Comparison of ENCODE assay signal across 8 mouse cellular contexts in the genomic region with DNA sequence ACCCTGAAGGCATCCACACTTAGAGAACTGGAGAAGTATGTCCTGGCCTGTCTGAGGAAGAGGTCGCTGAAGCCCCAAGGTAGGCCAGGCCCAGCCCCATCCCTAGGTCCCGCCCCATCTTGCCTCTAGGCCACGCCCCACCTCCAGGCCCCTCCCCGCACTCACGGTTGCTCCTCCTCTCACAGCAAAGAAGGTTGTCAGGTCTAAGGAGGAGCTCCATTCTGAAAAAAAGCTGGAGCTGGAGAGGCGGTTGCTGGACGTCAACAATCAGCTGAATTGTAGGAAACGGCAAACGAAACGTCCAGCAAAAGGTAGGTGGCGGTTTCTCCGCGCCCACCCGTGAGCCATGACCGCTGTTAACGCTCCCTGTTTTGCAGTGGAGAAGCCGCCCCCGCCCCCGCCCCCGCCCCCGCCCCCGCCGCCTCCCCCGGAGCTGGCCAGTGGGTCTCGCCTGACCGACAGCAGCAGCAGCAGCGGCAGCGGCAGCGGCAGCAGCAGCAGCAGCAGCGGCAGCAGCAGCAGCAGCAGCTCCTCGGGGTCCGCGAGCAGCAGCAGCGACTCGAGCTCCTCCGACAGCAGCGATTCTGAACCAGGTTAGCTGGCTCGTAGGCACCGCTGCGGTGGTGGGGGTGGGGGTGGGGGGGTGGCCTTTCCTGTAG. TPM values are rescaled to one million over a fixed set of nuclear protein-coding genes. Genes with fewer than 3 reads are reported as not detected.
DNase-seq lines count a peak whose midpoint lies in the region; ATAC-seq lines count a peak whose summit lies in the region.

No protein-coding gene starts in this region.

- H3K27me3 ChIP-seq in heart, embryonic 14.5 days (ENCODE audit: control insufficient read depth, insufficient read depth, low read length), result no peaks in the 10 kb centered on the region
- no peaks in the 10 kb centered on the region for H3K27me3 ChIP-seq in liver, embryonic 13.5 days
- H3K27me3 ChIP-seq in stomach, embryonic 16.5 days (ENCODE audit: control insufficient read depth, insufficient read depth, low read length), result no peaks in the 10 kb centered on the region

- peak; percentile 60 for DNase-seq in c-Kit-negative CD71-positive TER-119-positive erythroid progenitor cells, embryonic 14.5 days (ENCODE audit: low read depth, low spot score)
- peak; percentile 73 for DNase-seq in fibroblast of lung, adult 2 months (ENCODE audit: low read depth)
- peak; percentile 93 for DNase-seq in kidney, postnatal 14 days
- DNase-seq in liver, embryonic 13.5 days, result peak; percentile 81
- DNase-seq in neural tube, embryonic 10.5 days (ENCODE audit: extremely low spot score, low spot score), result peak; percentile 87

- no peaks in the 10 kb centered on the region for H3K9me3 ChIP-seq in heart, embryonic 14.5 days (ENCODE audit: control insufficient read depth, low read length)
- no peaks in the 10 kb centered on the region for H3K9me3 ChIP-seq in liver, embryonic 13.5 days (replicated peaks)
- no peaks in the 10 kb centered on the region for H3K9me3 ChIP-seq in stomach, embryonic 16.5 days (replicated peaks; ENCODE audit: control insufficient read depth, low read length)

- peak overlapping the region; percentile 62 for H3K4me2 ChIP-seq in heart, embryonic 14.5 days (ENCODE audit: low read length)
- H3K4me2 ChIP-seq in liver, embryonic 13.5 days, result peak overlapping the region; percentile 81
- H3K4me2 ChIP-seq in stomach, embryonic 16.5 days (ENCODE audit: low read depth, low read length), result peak overlapping the region; percentile 59

- peak; percentile 100 for ATAC-seq in CD4-positive, CD25-positive, alpha-beta regulatory T cell, adult 4 months
- peak; percentile 97 for ATAC-seq in heart, embryonic 14.5 days (ENCODE audit: insufficient number of reproducible peaks, insufficient read depth, low FRiP score, low read depth)
- peak; percentile 99 for ATAC-seq in liver, embryonic 13.5 days (ENCODE audit: low read depth)
- peak; percentile 99 for ATAC-seq in stomach, embryonic 16.5 days (ENCODE audit: insufficient read depth, low FRiP score)

- H3K36me3 ChIP-seq in heart, embryonic 14.5 days (ENCODE audit: control insufficient read depth, insufficient read depth, low read length), result no peaks in the 10 kb centered on the region
- H3K36me3 ChIP-seq in liver, embryonic 13.5 days, result no peaks in the 10 kb centered on the region
- H3K36me3 ChIP-seq in stomach, embryonic 16.5 days (ENCODE audit: control insufficient read depth, insufficient read depth, low read length), result no peaks in the 10 kb centered on the region

- under 1% methylated on average over 39 of the region's 40 CpGs for WGBS in heart, embryonic 14.5 days
- WGBS in liver, embryonic 13.5 days (ENCODE audit: insufficient replicate concordance), result 1% methylated on average over 38 of the region's 40 CpGs
- whole genome bisulfite sequencing in stomach, embryonic 16.5 days, result under 1% methylated on average over 40 of the region's 40 CpGs

- peak overlapping the region; percentile 65 to 67; a peak in 3 of 4 replicates for H3K27ac ChIP-seq in heart, embryonic 14.5 days (replicated peaks in 1 of 2; ENCODE audit: control insufficient read depth in 1 of 2, insufficient read depth in 1 of 2, low read depth in 2 of 2, low read length in 2 of 2)
- H3K27ac ChIP-seq in liver, embryonic 13.5 days, result 0 out of 2 replicates have a peak overlapping the region, but pooled peaks have one; percentile 23
- peak overlapping the region; percentile 67 for H3K27ac ChIP-seq in stomach, embryonic 16.5 days (ENCODE audit: low read length)

- peak overlapping the region; percentile 72 for H3K9ac ChIP-seq in heart, embryonic 14.5 days (ENCODE audit: low read length)
- peak overlapping the region; percentile 70 for H3K9ac ChIP-seq in liver, embryonic 13.5 days
- peak overlapping the region; percentile 75 for H3K9ac ChIP-seq in stomach, embryonic 16.5 days (ENCODE audit: low read length)

- H3K4me1 ChIP-seq in heart, embryonic 14.5 days (ENCODE audit: control insufficient read depth in 2 of 2, insufficient read depth in 2 of 2, low read length in 2 of 2), result peaks cover 0 to 3% of the 10 kb centered on the region in 2 experiments; a peak in 2 of 4 replicates
- H3K4me1 ChIP-seq in liver, embryonic 13.5 days (replicated peaks), result peaks cover 6% of the 10 kb centered on the region; the same call in 1 of the 2 replicates
- peaks cover 3% of the 10 kb centered on the region; the same call in 1 of the 2 replicates for H3K4me1 ChIP-seq in stomach, embryonic 16.5 days (ENCODE audit: control insufficient read depth, insufficient read depth, low read length)

- peak overlapping the region; percentile 67 to 79 for H3K4me3 ChIP-seq in heart, embryonic 14.5 days (ENCODE audit: control insufficient read depth in 1 of 2, insufficient read depth in 1 of 2, low read depth in 1 of 2, low read length in 2 of 2)
- H3K4me3 ChIP-seq in liver, embryonic 13.5 days (replicated peaks), result peak overlapping the region; percentile 67
- H3K4me3 ChIP-seq in stomach, embryonic 16.5 days (replicated peaks; ENCODE audit: low read length), result peak overlapping the region; percentile 65

RNA-seq across cellular contexts. Expression of a gene that starts 28.6 kb away (rescaled TPM):
- polyA plus RNA-seq in CD4-positive, CD25-positive, alpha-beta regulatory T cell, adult 4 months (2017; shearing (Covaris generic)), result 1 to 10 TPM in 1 of 2 experiments, under 1 TPM in 1; 0.91 to 1.3 TPM
- 0.62 and 0.80 TPM in 2 replicates for polyA plus RNA-seq in heart, embryonic 14.5 days (2014; fragmentation: Nextera tagmentation; extraction: Ambion mirVana)
- 0.18 and 0.19 TPM in 2 replicates for polyA plus RNA-seq in liver, embryonic 13.5 days (2015; fragmentation: Nextera tagmentation; extraction: Ambion mirVana)
- polyA plus RNA-seq in stomach, embryonic 16.5 days (2015; fragmentation: Nextera tagmentation; extraction: Ambion mirVana), result 2.2 and 2.4 TPM in 2 replicates

RNA-seq across cellular contexts. Expression of a gene that starts 43.0 kb away (rescaled TPM):
- under 1 TPM in 1 of 2 experiments, not detected in 1; 0.42 TPM for polyA plus RNA-seq in CD4-positive, CD25-positive, alpha-beta regulatory T cell, adult 4 months (2017; shearing (Covaris generic))
- polyA plus RNA-seq in heart, embryonic 14.5 days (2014; fragmentation: Nextera tagmentation; extraction: Ambion mirVana), result 1.4 and 2.0 TPM in 2 replicates
- polyA plus RNA-seq in liver, embryonic 13.5 days (2015; fragmentation: Nextera tagmentation; extraction: Ambion mirVana), result 0.17 TPM in 1 of 2 replicates, not detected in the other
- polyA plus RNA-seq in stomach, embryonic 16.5 days (2015; fragmentation: Nextera tagmentation; extraction: Ambion mirVana), result 1.4 and 1.8 TPM in 2 replicates

Comparison
In these comparisons a context has a peak if more than half of its experiments do, and no peak if none do; other contexts are left out.
1. Peak in every context shown above with its lines: DNase-seq, ATAC-seq, H3K4me3 ChIP-seq and H3K27ac ChIP-seq.